Mouse (Mus musculus) heart, postnatal 25 days (tissue): ENCODE results near the gene Tmem243. TPM values are rescaled to one million over a fixed set of nuclear protein-coding genes. Genes with fewer than 3 reads are reported as not detected.
"Not testable (repeated sequence)": the region's sequence is repeated elsewhere in the genome, so short reads cannot be mapped to it uniquely, and the experiment has no call there.

Source experiments
- DNase-seq: peaks from one replicate; pipeline ENCODE4 v3.0.0; 2022; ENCODE audit warnings: low spot score
- intact Hi-C: fragments of 180-260 bp; cut with DNase I; formaldehyde crosslinking; loops from one replicate; pipeline ENCODE4 v1.15.1; 2025
- total RNA-seq, 2 experiments: library from RNA; stranded (reverse); gene quantifications; 2 replicates each; pipeline ENCODE4 v1.2.3; 2021

Gene Tmem243
- total RNA-seq, 2 experiments from 2014 or later, result 6.4 to 8.4 TPM

- intact Hi-C loops, result loop anchor here (5.0 to 10.0 kb wide), 4 partner anchors 59 to 739 kb away; partner anchors contain the start of genes Crot, Dbf4, Slc25a40 and Tmem243
- DNase-seq, result peak; percentile 84
These were observed 61.1 kb downstream of the Tmem243 start, which contains the start of gene Dmtf1 for GRCm38 (mm10) chr5:9161456-9162041. Gene Dmtf1 (minus strand): TSS chr5:9161776.

DNA sequence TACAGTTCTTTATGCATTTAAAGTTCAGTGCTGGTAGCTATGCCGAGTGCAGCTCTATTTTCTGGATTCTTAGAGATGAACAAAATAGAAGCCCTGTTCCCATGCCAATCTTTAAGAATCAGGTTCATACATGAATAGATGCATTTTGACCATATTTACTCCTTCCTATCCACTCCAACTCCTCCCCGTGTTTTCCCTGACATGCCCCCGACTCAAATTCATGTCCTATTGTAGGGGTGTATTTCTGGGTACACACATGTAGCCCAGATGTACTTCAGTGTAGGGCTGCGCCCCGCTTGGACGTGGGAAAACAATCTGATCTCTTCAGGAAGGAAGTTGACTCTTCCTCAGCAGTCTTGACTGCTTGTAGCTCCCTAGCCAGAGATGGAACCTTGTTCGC, 61.6 kb downstream of the Tmem243 start:
- no peak for DNase-seq
- intact Hi-C loops, result loop anchor here (5.0 to 10.0 kb wide), 4 partner anchors 60 to 740 kb away; partner anchors contain the start of genes Crot, Dbf4, Slc25a40 and Tmem243

- no peak for DNase-seq
- intact Hi-C loops, result loop anchor here (5.0 to 10.0 kb wide), 4 partner anchors 61 to 741 kb away; partner anchors contain the start of genes Crot, Dbf4, Slc25a40 and Tmem243
These were observed 62.9 kb downstream of the Tmem243 start for GRCm38 (mm10) chr5:9163411-9163810.

DNA sequence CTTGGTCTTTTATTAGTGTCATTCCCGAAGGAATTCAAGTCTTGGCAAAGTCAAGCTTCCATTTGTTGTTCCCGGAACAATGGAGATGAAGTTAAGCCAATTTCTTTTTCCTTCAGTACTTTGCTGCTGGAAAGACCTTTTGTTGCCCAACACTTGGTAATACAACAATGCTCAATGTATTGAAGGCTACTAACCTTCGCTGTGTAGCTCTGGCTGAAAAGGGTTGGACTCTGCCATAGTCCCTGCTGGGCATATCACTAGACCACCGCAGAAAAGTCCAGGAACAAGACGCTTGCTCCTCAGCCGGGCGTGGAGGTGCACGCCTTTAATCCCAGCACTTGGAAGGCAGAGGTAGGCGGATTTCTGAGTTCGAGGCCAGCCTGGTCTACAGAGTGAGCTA, 64.7 kb downstream of the Tmem243 start:
- not testable (repeated sequence) for DNase-seq

DNA sequence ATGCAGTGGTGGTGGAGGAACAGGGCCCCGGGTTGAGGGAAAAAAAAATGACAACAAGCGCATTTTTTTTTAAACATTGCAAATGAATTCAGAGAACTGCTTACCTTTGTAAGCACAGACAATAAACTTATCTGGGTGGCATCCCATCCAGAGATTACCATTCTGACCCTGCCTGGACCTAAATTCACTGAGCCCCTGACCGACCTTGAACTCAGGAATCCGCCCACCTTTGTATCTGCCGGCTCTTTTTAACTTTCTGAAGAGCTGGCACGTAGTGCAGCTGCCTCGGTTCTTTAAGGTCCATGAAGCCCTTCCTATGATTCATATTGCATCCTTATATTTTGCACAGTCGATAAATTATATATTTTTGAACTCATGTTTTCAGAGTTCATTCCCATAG, 65.9 kb downstream of the Tmem243 start:
- intact Hi-C loops, result loop anchor here (10.0 kb wide), 1 partner anchor 302 kb away; no protein-coding TSS in a partner anchor
- no peak for DNase-seq

More for the DNA sequence above, 64.7 kb downstream of the Tmem243 start:
- intact Hi-C loops, result loop anchor here (10.0 kb wide), 1 partner anchor 300 kb away; no protein-coding TSS in a partner anchor

GRCm38 (mm10) chr5:9169328-9170005, 69.0 kb downstream of the Tmem243 start:
- intact Hi-C loops, result loop anchor here (1.0 to 10.0 kb wide), 2 partner anchors 258 to 305 kb away; no protein-coding TSS in a partner anchor
- DNase-seq, result not testable (repeated sequence)

GRCm38 (mm10) chr5:9173295-9173694, 72.8 kb downstream of the Tmem243 start:
- DNase-seq, result no peak
- intact Hi-C loops, result no loop called here

DNA sequence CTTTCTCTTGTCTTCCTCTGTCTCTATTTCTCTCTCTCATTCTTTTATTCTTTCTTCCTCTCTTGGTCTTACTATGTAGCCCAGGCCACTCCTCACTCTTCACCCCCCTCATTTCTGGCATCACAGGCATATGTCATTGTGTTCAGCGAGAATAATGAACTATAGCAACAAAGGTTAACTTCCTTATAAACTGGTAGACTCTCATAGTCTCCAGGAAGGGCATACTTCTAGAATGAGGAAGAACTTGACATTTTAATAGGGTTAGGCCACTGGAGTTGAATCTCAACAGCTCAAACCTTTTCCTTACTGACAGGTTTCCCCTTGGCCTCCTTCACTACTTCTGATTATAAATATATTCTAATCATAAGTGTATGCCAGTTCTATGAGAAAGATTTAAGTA, 86.0 kb downstream of the Tmem243 start:
- intact Hi-C loops, result no loop called here
- DNase-seq, result no peak

Other genes with a start within 250 kb of the Tmem243 start
- gene Abcb4, start 207.0 kb upstream of the Tmem243 start, total RNA-seq, result 10 to 100 TPM; 11.5 to 12.3 TPM
- gene Crot, start 103.3 kb upstream of the Tmem243 start, total RNA-seq, result 10 to 100 TPM; 22.6 to 25.2 TPM
- gene Dmtf1, start 61.1 kb downstream of the Tmem243 start, total RNA-seq, result 10 to 100 TPM; 14.3 to 15.9 TPM
- gene 9330182L06Rik, start 165.4 kb downstream of the Tmem243 start, total RNA-seq, result under 1 TPM; 0.20 to 0.29 TPM